Mouse (Mus musculus) ES-Bruce4 (cell line): ENCODE results near the gene BC017158.

Source experiments
- CTCF ChIP-seq: IDR thresholded peaks from one replicate; pipeline ENCODE4 v1.8.1; 2011; ENCODE audit warnings: low read depth, low read length
- EP300 ChIP-seq: IDR thresholded peaks from 2 replicates; pipeline ENCODE4 v1.6.1; 2011; ENCODE audit warnings: low read depth, low read length; ENCODE audit not compliant: insufficient read depth
- POLR2A ChIP-seq: IDR thresholded peaks from one replicate; pipeline ENCODE4 v1.8.1; 2011; ENCODE audit warnings: low read length; ENCODE audit not compliant: insufficient read depth

DNA sequence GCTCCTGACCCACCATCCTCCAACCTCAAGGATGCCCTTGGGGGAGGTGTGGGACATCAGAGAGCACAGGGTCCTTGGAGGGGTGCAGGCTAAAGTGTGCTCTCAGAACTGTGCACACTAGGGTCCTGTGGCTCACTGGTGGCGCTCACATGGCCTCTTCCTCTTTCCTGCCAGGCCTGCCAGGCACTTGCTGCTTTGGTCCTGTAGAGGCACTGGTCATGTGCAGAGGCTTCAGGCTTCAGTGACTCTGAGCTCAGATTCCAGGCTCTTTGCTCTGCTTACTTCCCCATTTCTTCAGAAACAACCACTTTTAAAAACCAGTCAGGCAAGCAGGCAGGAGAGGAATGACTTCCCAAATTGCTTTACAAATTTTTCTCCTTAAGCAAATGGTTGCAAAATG lies 34.9 kb upstream of the BC017158 start:
- no peak for TF ChIP-seq POLR2A
- no peak for TF ChIP-seq CTCF
- no peak for TF ChIP-seq EP300
